Mouse (Mus musculus) hindbrain, embryonic 11.5 days (tissue): ENCODE measurements around the gene Myocd. TPM values are rescaled to one million over a fixed set of nuclear protein-coding genes. Genes with fewer than 3 reads are reported as not detected.

Source experiments
- ATAC-seq: fragments of 200-750 bp; cut with Nextera tagmentation; 2 replicates; pipeline ENCODE4 v1.8.0; 2017; ENCODE audit warnings: mild to moderate bottlenecking, moderate TSS enrichment, moderate library complexity; ENCODE audit not compliant: low FRiP score
- DNase-seq: peaks from one replicate; pipeline ENCODE4 v3.0.0-alpha.2; 2015; ENCODE audit warnings: low spot score
- H3K27ac ChIP-seq: fragments of 300-500 bp; sonication (generic); 2 replicates; pipeline ENCODE4 v1.5.1; 2014; ENCODE audit warnings: mild to moderate bottlenecking, low read depth, low read length
- H3K27me3 ChIP-seq: fragments of 300-500 bp; sonication (generic); 2 replicates; pipeline ENCODE4 v1.6.1; 2014; ENCODE audit warnings: mild to moderate bottlenecking, low read length, moderate library complexity, mixed read lengths; ENCODE audit not compliant: control insufficient read depth, insufficient read depth
- H3K36me3 ChIP-seq: fragments of 300-500 bp; sonication (generic); 2 replicates; pipeline ENCODE4 v1.6.1; 2014; ENCODE audit warnings: mild to moderate bottlenecking, low read length, moderate library complexity, mixed read lengths; ENCODE audit not compliant: control insufficient read depth, insufficient read depth
- H3K4me1 ChIP-seq: fragments of 300-500 bp; sonication (generic); replicated peaks from 2 replicates; pipeline ENCODE4 v1.6.1; 2014; ENCODE audit warnings: low read length, mixed read lengths; ENCODE audit not compliant: control insufficient read depth, insufficient read depth
- H3K4me2 ChIP-seq: fragments of 300-500 bp; sonication (generic); replicated peaks from 2 replicates; pipeline ENCODE4 v1.6.1; 2014; ENCODE audit warnings: mild to moderate bottlenecking, low read depth, low read length
- H3K4me3 ChIP-seq: fragments of 300-500 bp; sonication (generic); 2 replicates; pipeline ENCODE4 v1.5.1; 2014; ENCODE audit warnings: low read depth, low read length
- H3K9ac ChIP-seq: fragments of 300-500 bp; sonication (generic); 2 replicates; pipeline ENCODE4 v1.6.1; 2014; ENCODE audit warnings: low read depth, low read length
- H3K9me3 ChIP-seq: fragments of 300-500 bp; sonication (generic); 2 replicates; pipeline ENCODE4 v1.6.1; 2016; ENCODE audit warnings: low read length; ENCODE audit not compliant: control insufficient read depth
- whole genome bisulfite sequencing: fragments of 180-500 bp; shearing (Covaris S2); extraction: QIAGEN DNeasy Blood & Tissue Kit; methylation state at CpG from one replicate; pipeline ENCODE4 v1.1.7; 2014; 5-methylcytosine and 5-hydroxymethylcytosine counted together
- polyA plus RNA-seq: library from polyadenylated mRNA; unstranded; fragments of >200 nt; fragmentation: Nextera tagmentation; extraction: Ambion mirVana; gene quantifications from 2 replicates; pipeline ENCODE4 v1.2.1, GENCODE M21; 2014

The Myocd gene
- polyA plus RNA-seq, 1 experiment from 2014 or later: 1.2 TPM

DNA sequence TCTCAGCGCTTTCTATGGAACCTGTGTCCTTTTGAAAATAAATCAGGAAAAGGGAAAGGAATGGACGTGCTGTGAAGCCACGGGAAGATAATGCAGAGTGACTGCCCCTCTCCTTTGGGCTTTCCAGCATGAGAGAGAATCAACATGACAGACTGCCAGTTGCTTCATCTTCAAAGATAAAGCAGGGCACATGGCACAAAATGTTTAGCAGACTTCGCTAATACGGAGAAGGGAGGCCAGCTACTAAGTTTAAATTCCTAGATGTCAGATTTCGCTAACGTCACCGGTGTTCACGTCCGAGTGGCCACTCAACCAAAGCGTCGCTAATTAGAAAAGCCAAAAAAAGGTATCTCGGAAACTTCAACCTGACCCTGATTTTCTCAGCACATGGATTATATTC is 65.1 kb downstream of the Myocd start:
- ATAC-seq (no peak), DNase-seq (no peak)
- no peak overlapping the region for H3K27ac ChIP-seq
- H3K4me2 ChIP-seq: no peak overlapping the region
- H3K4me1 ChIP-seq: no peaks in the 10 kb centered on the region
- H3K27me3 ChIP-seq: no peaks in the 10 kb centered on the region
- H3K9ac ChIP-seq: no peak overlapping the region
- no peak overlapping the region for H3K4me3 ChIP-seq
- WGBS: 75% methylated on average over 13 of the region's 13 CpGs
- no peaks in the 10 kb centered on the region for H3K9me3 ChIP-seq
- H3K36me3 ChIP-seq: no peaks in the 10 kb centered on the region

DNA sequence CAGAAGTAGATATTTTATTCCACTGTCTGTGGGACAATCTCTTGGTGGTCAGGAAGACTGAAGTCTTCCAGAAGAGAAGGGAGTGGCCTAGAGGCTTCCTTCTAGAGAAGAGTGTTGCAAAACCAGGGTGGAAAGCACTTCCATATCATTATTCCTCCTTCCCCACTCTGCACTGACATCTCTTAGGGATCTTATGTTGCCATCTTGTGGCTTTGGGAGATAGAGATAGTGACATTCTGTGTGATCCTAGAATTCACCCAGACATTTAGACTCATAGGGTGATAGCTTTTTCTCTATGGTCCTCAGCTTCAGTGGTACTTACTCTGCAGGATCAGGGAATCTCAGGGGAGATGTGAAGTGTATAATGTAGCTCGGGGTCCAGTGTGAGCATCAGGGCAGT is 66.8 kb downstream of the Myocd start:
- H3K4me1 ChIP-seq: no peaks in the 10 kb centered on the region
- no peak overlapping the region for H3K27ac ChIP-seq
- no peaks in the 10 kb centered on the region for H3K9me3 ChIP-seq
- 77% methylated on average over 1 of the region's 1 CpGs for WGBS
- no peak overlapping the region for H3K9ac ChIP-seq
- no peaks in the 10 kb centered on the region for H3K27me3 ChIP-seq
- DNase-seq: no peak
- H3K36me3 ChIP-seq: no peaks in the 10 kb centered on the region
- H3K4me3 ChIP-seq: no peak overlapping the region
- no peak for ATAC-seq
- H3K4me2 ChIP-seq: no peak overlapping the region

GRCm38 (mm10) chr11:65202236-65202635 is 67.6 kb downstream of the Myocd start:
- Histone ChIP-seq H3K4me1 (no peaks in the 10 kb centered on the region), H3K9ac (no peak overlapping the region), H3K4me2 (no peak overlapping the region), H3K27ac (no peak overlapping the region), H3K27me3 (no peaks in the 10 kb centered on the region), H3K36me3 (no peaks in the 10 kb centered on the region), H3K9me3 (no peaks in the 10 kb centered on the region), H3K4me3 (no peak overlapping the region)
- ATAC-seq: no peak
- DNase-seq: no peak
- WGBS: 39% methylated on average over 5 of the region's 5 CpGs

DNA sequence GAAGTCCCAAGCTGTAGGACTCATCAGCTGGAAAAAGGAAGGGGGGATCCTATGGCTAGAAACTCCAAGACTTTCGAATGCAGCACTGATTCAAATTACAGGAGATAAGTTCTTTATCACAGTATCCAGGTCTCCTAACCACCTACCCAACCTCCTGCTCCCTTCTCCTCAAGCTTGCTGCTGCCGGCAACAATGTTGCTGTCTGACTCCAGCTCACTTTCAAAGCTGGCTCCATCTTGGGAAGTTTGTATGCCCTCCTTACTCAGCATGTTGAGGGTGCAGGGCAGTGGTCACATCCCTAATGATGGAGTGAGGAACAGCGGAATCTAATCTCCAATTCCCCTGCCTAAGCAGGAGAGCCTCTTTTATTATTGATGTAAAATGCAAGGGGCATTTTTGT is 71.8 kb downstream of the Myocd start:
- Histone ChIP-seq H3K9ac (no peak overlapping the region), H3K9me3 (no peaks in the 10 kb centered on the region), H3K36me3 (no peaks in the 10 kb centered on the region), H3K4me1 (no peaks in the 10 kb centered on the region), H3K27ac (no peak overlapping the region), H3K27me3 (no peaks in the 10 kb centered on the region), H3K4me3 (no peak overlapping the region), H3K4me2 (no peak overlapping the region)
- DNase-seq: no peak
- 88% methylated on average over 3 of the region's 3 CpGs for WGBS
- ATAC-seq: no peak

- no peak overlapping the region for H3K9ac ChIP-seq
- WGBS: 10% methylated on average over 3 of the region's 3 CpGs
- peak; percentile 87 for DNase-seq
- no peak for ATAC-seq
- H3K27me3 ChIP-seq: no peaks in the 10 kb centered on the region
- no peaks in the 10 kb centered on the region for H3K9me3 ChIP-seq
- no peak overlapping the region for H3K4me3 ChIP-seq
- no peak overlapping the region for H3K27ac ChIP-seq
- no peaks in the 10 kb centered on the region for H3K36me3 ChIP-seq
- no peak overlapping the region for H3K4me2 ChIP-seq
- H3K4me1 ChIP-seq: no peaks in the 10 kb centered on the region
Observed at GRCm38 (mm10) chr11:65197280-65197679, 72.5 kb downstream of the Myocd start.

GRCm38 (mm10) chr11:65186974-65187373 is 82.8 kb downstream of the Myocd start:
- WGBS: 81% methylated on average over 12 of the region's 12 CpGs

GRCm38 (mm10) chr11:65185114-65185513 is 84.7 kb downstream of the Myocd start:
- no peak for ATAC-seq
- DNase-seq: no peak
- Histone ChIP-seq H3K4me3 (no peak overlapping the region), H3K4me2 (no peak overlapping the region), H3K27ac (no peak overlapping the region), H3K36me3 (no peaks in the 10 kb centered on the region), H3K4me1 (no peaks in the 10 kb centered on the region), H3K27me3 (no peaks in the 10 kb centered on the region), H3K9me3 (no peaks in the 10 kb centered on the region), H3K9ac (no peak overlapping the region)
- whole genome bisulfite sequencing: 98% methylated on average over 1 of the region's 1 CpGs

More at GRCm38 (mm10) chr11:65186974-65187373, 82.8 kb downstream of the Myocd start:
- Histone ChIP-seq H3K36me3 (no peaks in the 10 kb centered on the region), H3K4me1 (no peaks in the 10 kb centered on the region), H3K9ac (no peak overlapping the region), H3K4me3 (no peak overlapping the region), H3K9me3 (no peaks in the 10 kb centered on the region), H3K4me2 (no peak overlapping the region), H3K27ac (no peak overlapping the region), H3K27me3 (no peaks in the 10 kb centered on the region)
- ATAC-seq: no peak
- DNase-seq: no peak

DNA sequence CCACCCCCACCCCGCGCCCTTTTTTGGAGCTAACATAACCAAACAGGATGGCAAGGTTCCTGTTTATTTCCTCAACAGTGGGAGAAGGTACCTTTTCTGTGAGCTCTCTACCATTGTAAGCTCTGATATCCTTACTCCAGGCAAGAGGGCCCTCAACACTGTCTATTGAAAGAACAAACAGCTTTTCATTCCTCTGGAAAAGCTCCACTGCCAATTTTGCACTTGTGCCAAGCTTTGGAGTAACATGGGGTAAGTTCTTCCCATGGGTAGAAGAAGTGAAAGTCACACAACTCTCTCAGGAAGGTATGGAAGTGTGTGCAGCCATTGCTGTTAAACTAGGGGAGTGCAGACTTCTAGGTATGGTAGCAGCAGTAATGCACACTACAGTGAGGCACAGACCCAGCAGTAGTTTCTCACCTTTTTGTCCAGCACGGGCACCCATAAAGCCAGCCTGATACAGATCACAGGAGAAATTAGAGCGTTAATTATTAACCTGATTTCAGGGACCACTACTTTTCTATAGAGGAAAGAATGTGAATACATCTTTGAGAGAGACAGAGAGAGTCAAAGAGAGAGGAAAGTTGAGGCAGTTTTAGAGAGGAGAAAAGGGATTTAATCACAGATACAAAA is 99.6 kb downstream of the Myocd start:
- WGBS: 91% methylated on average over 4 of the region's 4 CpGs
- Histone ChIP-seq H3K36me3 (no peaks in the 10 kb centered on the region), H3K4me2 (no peak overlapping the region), H3K4me1 (no peaks in the 10 kb centered on the region), H3K9ac (no peak overlapping the region), H3K27me3 (no peaks in the 10 kb centered on the region), H3K27ac (no peak overlapping the region), H3K9me3 (no peaks in the 10 kb centered on the region), H3K4me3 (no peak overlapping the region)
- DNase-seq (no peak), ATAC-seq (no peak)

DNA sequence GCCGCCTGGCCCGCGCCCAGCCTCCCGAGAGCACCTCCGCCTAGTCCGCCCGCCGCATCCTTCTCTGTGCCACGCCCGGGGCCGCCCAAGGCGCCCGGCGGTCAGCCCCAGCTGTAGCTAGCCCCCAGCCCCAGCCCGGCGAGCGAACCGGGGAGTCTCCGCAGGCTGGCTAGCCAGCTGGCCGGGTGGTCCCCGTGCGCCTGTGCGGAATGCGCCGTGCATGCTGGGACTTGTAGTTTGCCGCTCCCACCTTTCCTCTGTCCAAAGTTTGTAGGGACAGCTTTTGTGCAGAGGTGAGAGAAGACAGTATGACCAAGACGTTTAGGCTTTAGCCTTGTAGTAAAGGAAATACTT is 107.0 kb downstream of the Myocd start, which contains the start of gene Arhgap44:
Arhgap44 (minus strand) TSS at position 195 of the 354 bp plus-strand sequence.
- H3K36me3 ChIP-seq: no peaks in the 10 kb centered on the region
- H3K27ac ChIP-seq: peak within 1 kb of the TSS; percentile 47; the same call in 1 of the 2 replicates
- H3K27me3 ChIP-seq: peaks cover 4% of the 10 kb centered on the region; the same call in 1 of the 2 replicates
- H3K4me2 ChIP-seq: peak within 1 kb of the TSS; percentile 70
- no peaks in the 10 kb centered on the region for H3K9me3 ChIP-seq
- H3K4me3 ChIP-seq: peak within 1 kb of the TSS; percentile 81
- peak; percentile 83 for DNase-seq
- peak; percentile 96 for ATAC-seq
- WGBS: under 1% methylated on average over 26 of the region's 27 CpGs
- H3K4me1 ChIP-seq: no peaks in the 10 kb centered on the region; the same call in 1 of the 2 replicates
- peak within 1 kb of the TSS; percentile 83 for H3K9ac ChIP-seq
